Mouse (Mus musculus): ENCODE results near the gene Rbm7. TPM values are rescaled to one million over a fixed set of nuclear protein-coding genes. Genes with fewer than 3 reads are reported as not detected.

The Rbm7 gene
- total and polyA plus RNA-seq, 3 experiments: 47.3 to 48.4 TPM; not detected in 1

DNA sequence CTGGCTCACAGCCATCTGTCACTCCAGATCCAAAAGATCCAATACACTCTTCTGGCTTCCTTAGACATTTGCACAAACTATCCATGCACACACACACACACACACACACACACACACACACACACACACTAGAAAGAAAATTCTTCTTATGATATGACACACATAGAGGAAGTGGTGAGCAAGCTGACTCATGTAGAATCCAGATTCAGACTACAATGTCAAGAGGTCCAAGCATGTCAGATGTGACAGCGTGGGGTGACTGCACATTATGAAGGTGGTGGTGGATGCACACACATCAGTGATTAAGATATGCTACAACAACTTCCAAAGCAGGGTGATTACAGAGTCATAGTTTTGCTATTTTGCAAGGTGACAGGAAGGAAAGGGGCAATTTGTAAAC, 51.2 kb downstream of the Rbm7 start:
- Histone ChIP-seq H3K36me3 (ENCODE audit: control insufficient read depth in 1 of 2, insufficient read depth in 2 of 2, low read length in 2 of 2) (no peaks in the 10 kb centered on the region), H3K27me3 (ENCODE audit: control insufficient read depth in 1 of 2, insufficient read depth in 2 of 2, low read length in 2 of 2) (peaks cover 0 to 1% of the 10 kb centered on the region in 2 experiments; a peak in 1 of 4 replicates), H3K4me1 (ENCODE audit: control insufficient read depth in 1 of 2, insufficient read depth in 2 of 2, low read length in 2 of 2) (no peaks in the 10 kb centered on the region), H3K9ac (ENCODE audit: control insufficient read depth, low read depth, low read length, poor library complexity, severe bottlenecking) (no peak overlapping the region), H3K9me3 (replicated peaks; ENCODE audit: insufficient read depth, low read length) (no peaks in the 10 kb centered on the region), H3K27ac (ENCODE audit: control insufficient read depth, low read depth, low read length) (no peak overlapping the region), H3K79me2 (ENCODE audit: control insufficient read depth, insufficient read depth, low read length, poor library complexity) (no peaks in the 10 kb centered on the region), H3K4me3 (ENCODE audit: control insufficient read depth in 1 of 2, insufficient read depth in 1 of 2, low read depth in 2 of 2, low read length in 2 of 2) (no peak overlapping the region)
- no peak for DNase-seq (ENCODE audit: low read depth, low spot score)
- TF ChIP-seq KAT2A (conservative IDR thresholded peaks at IDR 0.05; ENCODE audit: low read depth, low read length): no peak

Other genes starting within 250 kb of the Rbm7 start
- gene Nxpe2, start 141.8 kb downstream of the Rbm7 start, total RNA-seq (2012; rRNA removed): 3.3 and 3.5 TPM in 2 replicates
- 1 to 10 TPM in 1 of 2 experiments, not detected in 1; 3.1 TPM for gene Nxpe2, start 141.8 kb downstream of the Rbm7 start, polyA plus RNA-seq (2012; ENCODE audit: insufficient read depth in 1 of 2, insufficient read length in 2 of 2, low read depth in 1 of 2, low replicate concordance in 2 of 2, missing spikeins in 1 of 2)
- gene Rexo2, start 14.7 kb downstream of the Rbm7 start, total RNA-seq (2012; rRNA removed): 183 and 190 TPM in 2 replicates
- 100 to 1,000 TPM in 1 of 2 experiments, not detected in 1; 338 TPM for gene Rexo2, start 14.7 kb downstream of the Rbm7 start, polyA plus RNA-seq (2012; ENCODE audit: insufficient read depth in 1 of 2, insufficient read length in 2 of 2, low read depth in 1 of 2, low replicate concordance in 2 of 2, missing spikeins in 1 of 2)
- 1.1 and 1.7 TPM in 2 replicates for gene Gm5617, start 143 bp upstream of the Rbm7 start, total RNA-seq (2012; rRNA removed)
- 1 to 10 TPM in 1 of 2 experiments, not detected in 1; 1.8 TPM for gene Gm5617, start 143 bp upstream of the Rbm7 start, polyA plus RNA-seq (2012; ENCODE audit: insufficient read depth in 1 of 2, insufficient read length in 2 of 2, low read depth in 1 of 2, low replicate concordance in 2 of 2, missing spikeins in 1 of 2)
- gene Nnmt, start 109.9 kb upstream of the Rbm7 start, total RNA-seq (2012; rRNA removed): not detected in 2 replicates
- not detected for gene Nnmt, start 109.9 kb upstream of the Rbm7 start, polyA plus RNA-seq (2012; ENCODE audit: insufficient read depth in 1 of 2, insufficient read length in 2 of 2, low read depth in 1 of 2, low replicate concordance in 2 of 2, missing spikeins in 1 of 2)